Mouse (Mus musculus) liver (tissue): ENCODE measurements around the gene Tbl3.
A peak's percentile ranks its signal among the peaks of the same experiment; 100 is the strongest.

Experiments
- DNase-seq: peaks from one replicate; pipeline ENCODE4 v3.0.0-alpha.2; 2020; ENCODE audit warnings: mixed read lengths

Tbl3 gene

GRCm38 (mm10) chr17:24706982-24707800 is at the start of gene Tbl3:
TSS of gene Tbl3 (minus strand) at chr17:24707660.
- peak; percentile 90 for DNase-seq

DNA sequence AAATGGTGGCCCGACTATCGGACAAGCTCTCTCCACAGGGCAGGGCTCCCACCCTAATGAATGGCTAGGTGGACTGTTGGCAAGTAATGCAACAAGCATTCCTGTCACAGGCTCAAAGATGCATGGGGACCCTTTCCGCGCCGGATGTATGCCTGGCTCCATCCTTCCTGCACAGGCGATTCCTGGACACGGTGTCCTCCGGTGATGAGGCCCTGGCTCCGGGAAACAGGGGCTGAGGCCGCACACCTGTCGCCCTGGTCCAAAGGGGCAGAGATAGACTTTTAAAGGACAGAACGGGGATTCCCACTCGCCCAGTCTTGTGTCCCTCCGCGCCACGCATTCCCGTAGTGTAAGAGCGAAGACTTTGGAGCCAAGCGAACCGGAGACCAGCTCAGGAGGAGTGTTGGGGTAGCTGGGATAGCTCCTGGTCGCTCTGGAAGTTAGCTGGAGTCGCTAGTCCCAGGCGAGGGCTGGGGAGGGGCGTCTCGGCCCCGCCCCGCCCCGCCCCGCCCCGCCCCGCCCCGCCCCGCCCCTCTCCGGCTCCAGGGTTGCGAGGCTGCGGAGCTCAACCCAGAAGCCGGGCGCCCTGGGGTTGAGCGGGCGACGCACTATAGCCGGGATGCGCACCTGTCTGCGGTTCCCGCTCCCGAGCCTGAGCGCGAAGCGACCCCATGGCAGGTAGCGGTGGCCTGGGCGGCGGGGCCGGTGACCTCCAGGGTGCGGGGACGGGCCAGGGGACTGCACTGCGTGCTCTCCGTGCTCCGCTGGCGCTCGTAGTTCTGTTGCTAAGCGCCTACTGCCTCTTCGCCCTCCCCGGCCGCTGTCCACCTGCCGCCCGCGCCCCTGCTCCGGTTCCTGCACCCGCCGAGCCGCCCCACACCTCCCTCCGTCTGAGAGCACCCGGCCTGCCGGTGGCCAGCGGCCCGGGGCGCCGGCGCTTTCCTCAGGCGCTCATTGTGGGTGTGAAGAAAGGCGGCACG is 45.2 kb upstream of the Tbl3 start, which contains the start of gene Hs3st6:
TSS of gene Hs3st6 (plus strand) at position 574 of the 980 bp plus-strand sequence.
- peak; percentile 52 for DNase-seq

DNA sequence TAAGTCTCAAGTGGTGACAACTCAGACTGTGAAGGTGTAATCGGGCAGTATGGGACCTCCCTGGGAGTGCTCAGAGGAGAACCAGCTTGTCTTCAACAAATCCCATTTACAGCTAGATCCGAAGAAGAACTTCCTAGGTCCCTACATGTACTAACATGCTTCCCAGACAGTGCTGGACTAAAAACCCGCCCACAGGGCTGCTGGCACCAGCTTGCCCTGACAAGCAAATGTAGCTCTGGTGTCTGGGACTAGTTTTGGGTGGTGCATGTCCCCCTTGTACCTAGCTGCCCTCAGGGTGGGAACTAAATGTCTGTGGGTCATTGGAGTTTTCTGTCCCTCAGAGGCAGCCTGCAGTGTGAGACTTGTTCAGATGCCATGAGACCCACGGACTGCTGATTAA is 44.1 kb upstream of the Tbl3 start:
- DNase-seq: no peak

- DNase-seq: no peak
These were observed 39.5 kb upstream of the Tbl3 start for GRCm38 (mm10) chr17:24746986-24747385.

- peak; percentile 81 for DNase-seq
These were observed 38.4 kb upstream of the Tbl3 start for GRCm38 (mm10) chr17:24745526-24746497.

DNA sequence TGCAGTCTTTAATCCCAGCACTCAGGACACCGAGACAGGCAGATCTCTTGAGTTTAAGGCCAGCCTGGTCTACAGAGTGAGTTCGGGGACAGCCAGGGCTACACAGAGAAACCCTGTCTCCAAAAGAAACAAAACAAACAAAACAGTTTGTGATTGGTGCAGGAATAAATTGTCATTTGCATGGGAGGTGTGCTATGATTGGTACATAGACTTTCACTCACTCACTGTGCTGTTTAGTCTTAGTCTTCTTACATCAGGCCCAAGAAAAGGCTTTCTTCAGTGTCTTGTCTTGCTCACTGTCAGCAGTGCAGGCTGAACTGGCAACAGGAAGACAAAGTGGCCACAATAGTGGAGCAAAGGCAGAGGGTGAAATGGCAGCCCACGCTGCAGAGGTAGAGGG is 36.9 kb upstream of the Tbl3 start:
- DNase-seq: no peak

GRCm38 (mm10) chr17:24743896-24744295 is 36.4 kb upstream of the Tbl3 start:
- DNase-seq: no peak

DNA sequence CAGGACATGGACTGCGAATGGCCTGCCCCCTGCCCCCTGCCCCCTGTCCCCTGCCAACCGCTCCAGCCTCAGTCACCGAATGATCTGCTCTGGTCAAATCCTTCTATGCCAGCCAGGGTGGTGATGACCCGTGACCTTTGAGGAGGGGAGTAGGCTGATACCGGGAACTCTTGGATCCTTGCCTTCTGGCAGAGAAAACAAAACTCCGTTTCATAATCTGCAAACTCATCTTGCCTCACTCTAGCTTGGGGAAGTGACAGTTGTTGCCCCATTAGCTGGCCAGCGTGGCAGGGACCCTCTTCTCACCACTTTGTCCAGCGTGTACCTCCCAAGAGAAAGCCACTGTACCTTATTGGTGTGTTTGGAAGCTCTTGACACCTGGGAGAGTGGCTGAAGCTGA is 34.8 kb upstream of the Tbl3 start:
- no peak for DNase-seq

- DNase-seq: no peak
These were observed 32.5 kb upstream of the Tbl3 start for GRCm38 (mm10) chr17:24739926-24740325.

GRCm38 (mm10) chr17:24738238-24738637 is 30.8 kb upstream of the Tbl3 start:
- no peak for DNase-seq

- DNase-seq: no peak
These were observed 29.8 kb upstream of the Tbl3 start for GRCm38 (mm10) chr17:24737135-24737810.

DNA sequence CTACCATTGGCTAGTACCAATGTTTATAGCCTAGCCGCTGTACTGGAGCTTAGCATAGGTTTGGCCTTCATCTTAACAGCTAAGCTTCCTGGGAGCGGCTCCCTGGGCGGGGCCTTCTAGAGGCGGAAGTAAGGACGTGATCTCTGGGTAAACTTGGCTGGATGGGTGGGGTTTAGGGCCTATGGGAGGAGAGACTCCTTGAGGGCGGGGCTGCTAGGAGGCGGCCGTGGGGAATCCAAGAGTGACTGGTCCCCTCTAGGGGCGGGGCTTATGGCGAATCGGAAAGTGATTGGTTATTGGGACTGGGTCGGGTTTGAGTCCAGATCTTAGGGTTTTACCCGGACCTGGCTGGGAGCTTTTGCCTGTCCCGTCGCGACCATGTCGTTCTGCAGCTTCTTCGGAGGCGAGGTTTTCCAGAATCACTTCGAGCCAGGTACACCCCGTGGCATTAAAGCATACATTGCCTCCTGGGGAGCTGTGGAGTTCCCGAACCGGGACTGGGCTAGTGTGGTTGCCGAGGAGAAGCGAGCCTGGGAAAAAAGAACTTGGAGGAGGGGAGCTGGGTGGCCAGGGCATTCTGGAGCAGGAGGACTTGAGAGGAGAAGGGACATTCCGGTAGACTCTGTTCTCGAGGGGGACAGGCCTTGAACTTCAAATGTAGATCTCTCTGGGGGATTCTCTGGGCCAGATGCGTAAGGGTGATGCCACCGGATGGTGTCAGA is 29.0 kb upstream of the Tbl3 start, which contains the start of gene Msrb1:
TSS of gene Msrb1 (plus strand) at position 313 of the 722 bp plus-strand sequence.
- DNase-seq: peak; percentile 100

DNA sequence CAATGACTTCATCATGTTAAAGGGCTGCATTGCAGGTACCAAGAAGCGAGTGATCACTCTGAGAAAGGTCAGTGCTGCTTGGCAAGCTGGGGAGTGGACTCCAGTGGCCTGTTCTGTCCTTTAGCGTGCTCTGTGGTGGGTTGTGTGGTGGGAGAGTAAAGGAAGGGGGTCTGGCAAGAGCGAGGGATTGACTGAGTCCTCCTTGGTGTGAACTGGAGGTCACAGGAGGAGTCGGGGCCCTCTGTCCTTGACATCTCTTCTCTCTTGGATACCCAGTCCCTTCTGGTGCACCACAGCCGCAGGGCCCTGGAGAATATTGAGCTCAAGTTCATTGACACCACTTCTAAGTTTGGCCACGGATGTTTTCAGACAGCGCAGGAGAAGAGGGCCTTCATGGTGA is 28.0 kb upstream of the Tbl3 start:
- no peak for DNase-seq

GRCm38 (mm10) chr17:24734513-24734912 is 27.1 kb upstream of the Tbl3 start:
- no peak for DNase-seq

- DNase-seq: no peak
These were observed 26.1 kb upstream of the Tbl3 start for GRCm38 (mm10) chr17:24733434-24734050.

DNA sequence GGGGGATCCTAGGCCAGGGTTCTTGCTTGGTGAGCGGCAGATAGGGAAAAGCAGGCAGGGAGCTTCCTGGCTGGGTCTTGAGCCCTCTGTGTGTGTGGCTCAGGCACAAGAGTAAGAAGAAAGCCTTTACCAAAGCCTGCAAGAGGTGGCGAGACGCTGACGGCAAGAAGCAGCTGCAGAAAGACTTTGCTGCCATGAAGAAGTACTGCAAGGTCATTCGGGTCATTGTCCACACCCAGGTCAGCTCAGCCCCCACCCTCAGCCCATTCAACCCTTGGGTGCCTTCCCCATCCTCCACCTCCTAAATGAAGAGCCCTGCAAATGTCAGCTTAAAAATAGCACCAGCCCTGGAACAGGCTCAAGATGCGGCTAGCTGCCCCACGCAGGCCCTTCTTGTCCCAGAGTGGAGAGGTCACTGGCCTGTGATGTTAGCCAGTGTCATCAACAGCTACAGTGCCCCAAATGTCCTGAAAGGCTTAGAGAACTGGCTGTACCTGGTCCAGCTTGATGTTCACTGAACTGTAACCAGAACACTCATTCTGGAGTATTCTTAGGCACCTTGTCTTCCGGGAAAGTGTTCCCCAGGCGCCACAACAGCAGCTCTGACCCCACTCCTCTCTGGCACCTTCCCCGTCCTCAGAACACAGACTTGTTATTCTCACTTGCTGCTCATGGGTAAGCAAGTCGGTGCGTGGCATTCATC is 24.9 kb upstream of the Tbl3 start:
- no peak for DNase-seq

DNA sequence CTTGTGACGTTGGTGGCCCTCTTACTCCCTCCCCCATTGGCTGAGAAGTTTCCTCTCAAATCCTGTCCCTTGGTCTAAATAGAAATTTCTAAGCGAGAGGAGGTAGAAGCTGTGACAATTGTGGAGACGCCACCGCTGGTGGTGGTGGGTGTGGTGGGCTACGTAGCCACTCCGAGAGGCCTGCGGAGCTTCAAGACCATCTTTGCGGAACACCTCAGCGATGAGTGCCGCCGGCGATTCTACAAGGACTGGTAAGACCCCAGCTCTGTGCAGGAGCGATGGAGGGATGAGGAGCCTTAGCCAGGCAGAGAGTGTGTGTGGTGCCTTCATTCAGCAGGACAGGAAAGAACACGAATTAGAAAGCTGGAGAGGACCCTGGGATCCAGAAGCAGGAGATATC is 23.3 kb upstream of the Tbl3 start:
- DNase-seq: no peak

- no peak for DNase-seq
These were observed 21.6 kb upstream of the Tbl3 start for GRCm38 (mm10) chr17:24729067-24729466.

GRCm38 (mm10) chr17:24728184-24728583 is 20.7 kb upstream of the Tbl3 start:
- DNase-seq: no peak

DNA sequence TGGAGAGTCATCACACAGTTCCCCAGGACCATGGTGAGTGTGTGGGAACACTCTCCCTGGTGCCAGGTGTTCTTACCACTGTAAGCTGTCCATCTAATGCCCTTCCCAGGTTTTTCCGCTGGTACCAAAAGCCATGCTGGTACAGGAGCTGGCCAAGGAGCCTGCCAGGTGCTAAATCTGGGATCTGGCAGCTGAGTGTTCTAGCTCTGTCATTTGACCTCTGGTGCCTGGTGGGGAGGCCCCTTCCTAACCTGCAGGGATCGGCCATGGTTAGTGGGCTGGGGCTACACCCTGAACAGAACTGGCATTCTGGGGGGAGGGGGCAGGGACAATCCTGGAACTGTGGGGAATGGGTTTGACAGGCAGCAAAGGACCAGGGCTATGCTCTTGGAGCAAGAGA is 20.2 kb upstream of the Tbl3 start, which contains the start of gene Rpl3l:
TSS of gene Rpl3l (plus strand) at position 203 of the 400 bp plus-strand sequence.
- no peak for DNase-seq
